Mouse (Mus musculus): ENCODE data around the gene Tmem132c.

Tmem132c gene

DNA sequence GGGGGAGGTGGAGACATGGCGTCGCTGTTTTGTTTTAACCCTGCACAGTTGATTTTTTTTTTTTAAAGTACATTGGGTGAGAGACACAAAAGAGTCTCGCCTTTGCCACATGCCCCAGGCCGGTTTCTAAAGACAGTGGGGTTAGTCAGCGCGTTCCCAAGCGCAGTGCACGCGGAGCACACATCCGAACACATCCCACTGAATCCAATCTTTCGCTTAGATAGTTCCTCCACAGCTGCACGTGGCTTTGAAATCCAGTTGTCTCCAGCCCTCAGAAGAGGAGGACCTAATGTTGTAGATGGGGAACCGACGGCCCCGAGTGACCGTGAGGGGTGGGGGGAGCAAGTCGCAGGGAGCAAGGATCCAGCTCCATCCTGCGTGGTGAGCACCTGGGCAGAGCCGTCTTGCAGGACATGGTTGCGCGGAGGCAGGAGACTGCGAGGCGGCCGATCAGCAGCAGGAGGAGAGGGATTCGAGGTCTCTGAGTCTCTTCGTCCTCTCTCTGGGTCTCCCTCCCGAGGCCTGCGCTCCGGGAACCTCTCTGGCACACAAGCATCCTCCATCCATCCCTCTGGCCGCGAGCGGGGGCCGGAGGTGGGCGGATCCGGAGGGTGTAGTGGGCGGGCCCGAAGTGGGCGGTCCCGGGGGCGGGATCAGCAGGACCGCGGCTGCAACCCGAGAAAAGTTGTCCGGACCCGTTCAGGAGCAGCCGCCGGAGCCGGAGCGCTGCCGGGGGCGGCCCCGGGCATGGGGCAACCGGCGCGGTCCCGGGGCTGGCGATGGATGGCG, at the start of gene Tmem132c:
Gene Tmem132c (plus strand): TSS at position 673 of the 789 bp plus-strand sequence.
- DNase-seq = no peak

DNA sequence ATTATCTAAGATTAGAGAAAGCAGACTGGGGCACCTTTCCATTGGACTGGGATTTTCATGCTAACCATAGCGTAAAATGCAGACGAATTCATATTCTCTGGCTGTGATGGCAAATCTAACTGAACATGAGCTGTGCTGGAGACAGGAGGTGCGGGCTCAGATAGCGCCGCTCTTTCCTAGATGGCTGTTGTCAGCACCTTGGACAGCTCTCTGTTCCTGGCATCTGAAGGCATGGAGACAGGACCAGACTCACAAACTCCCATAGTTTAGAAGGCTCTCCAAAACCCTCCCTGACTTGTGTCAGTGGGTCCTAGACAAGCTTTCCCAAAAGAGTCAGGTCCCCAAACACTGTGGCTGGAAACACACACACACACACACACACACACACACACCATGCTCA, 49.7 kb upstream of the Tmem132c start:
- DNase-seq = no peak

DNA sequence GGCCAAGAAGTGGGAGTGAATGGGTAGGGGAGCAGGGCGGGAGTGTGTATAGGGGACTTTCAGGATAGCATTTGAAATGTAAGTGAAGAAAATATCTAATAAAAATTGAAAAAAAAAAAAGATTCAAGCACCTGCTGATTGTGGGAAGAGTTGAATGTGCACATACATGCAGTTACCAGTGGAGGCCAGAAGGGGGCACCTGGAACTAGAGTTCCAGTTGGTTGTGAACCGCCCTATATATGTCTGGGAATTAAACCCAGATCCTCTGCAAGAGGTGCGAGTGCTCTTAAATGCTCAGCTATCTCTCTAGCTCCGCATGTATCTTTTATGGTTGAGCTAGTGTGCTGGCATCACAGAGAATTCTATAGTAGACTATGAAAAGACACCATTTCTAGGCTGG, 42.8 kb upstream of the Tmem132c start:
- no peak for DNase-seq

DNA sequence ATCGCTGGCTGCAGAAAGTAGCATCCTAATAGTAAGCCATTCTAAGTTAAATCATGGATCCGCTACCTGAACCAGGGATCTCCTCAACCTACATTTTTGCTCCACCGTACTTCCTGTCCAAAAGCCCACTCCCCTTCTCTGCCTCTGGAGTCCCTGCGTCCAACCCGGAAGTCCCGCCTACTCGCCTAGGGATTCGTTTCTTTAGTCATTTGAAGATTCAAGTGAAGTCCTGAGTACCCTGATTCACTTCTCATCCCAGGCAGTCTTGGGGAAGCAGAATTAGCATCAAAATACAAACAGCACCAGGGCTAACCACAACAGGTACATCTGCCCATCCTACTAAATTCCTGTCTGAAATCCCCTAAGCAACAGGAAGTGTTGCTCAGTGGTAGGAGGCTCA, 36.7 kb upstream of the Tmem132c start:
- DNase-seq = no peak

DNA sequence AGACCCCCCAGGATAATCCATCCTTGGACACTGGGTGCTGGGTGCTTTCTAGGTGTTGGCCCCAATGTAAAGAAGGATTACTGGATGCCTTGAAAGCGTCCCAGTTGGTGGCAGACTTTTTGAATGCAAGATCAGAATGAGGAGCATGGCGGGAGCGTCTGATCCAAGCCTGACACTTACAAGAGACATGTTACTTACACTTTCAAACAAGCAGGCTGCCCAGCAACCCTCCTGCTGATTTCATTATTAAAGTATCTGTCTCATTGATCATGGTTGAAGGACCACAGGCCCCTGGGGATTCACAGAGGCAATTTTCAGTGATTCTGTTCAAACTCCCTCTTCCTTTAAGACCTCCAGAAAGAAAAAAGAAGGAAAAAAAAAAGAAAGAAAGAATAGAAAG, 25.2 kb upstream of the Tmem132c start:
- DNase-seq = no peak

DNA sequence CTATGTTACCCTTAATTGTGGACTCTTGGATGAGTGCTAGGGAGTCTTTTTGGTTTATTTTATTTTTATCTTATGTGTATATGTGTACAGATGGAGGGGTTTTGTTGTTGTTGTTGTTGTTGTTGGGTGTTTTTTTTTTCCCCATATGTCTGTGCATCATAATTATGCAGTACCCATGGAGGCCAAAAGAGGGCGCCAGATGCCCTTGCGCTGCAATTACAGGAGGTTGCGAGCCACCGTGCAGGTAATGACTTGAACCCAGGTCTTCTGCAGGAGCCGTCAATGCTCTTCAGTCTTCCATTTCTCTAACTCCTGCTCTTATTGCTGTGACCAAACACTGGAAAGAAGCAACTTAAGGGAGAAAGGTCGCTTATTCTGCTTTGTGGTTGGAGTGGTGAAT, 23.9 kb upstream of the Tmem132c start:
- no peak for DNase-seq

DNA sequence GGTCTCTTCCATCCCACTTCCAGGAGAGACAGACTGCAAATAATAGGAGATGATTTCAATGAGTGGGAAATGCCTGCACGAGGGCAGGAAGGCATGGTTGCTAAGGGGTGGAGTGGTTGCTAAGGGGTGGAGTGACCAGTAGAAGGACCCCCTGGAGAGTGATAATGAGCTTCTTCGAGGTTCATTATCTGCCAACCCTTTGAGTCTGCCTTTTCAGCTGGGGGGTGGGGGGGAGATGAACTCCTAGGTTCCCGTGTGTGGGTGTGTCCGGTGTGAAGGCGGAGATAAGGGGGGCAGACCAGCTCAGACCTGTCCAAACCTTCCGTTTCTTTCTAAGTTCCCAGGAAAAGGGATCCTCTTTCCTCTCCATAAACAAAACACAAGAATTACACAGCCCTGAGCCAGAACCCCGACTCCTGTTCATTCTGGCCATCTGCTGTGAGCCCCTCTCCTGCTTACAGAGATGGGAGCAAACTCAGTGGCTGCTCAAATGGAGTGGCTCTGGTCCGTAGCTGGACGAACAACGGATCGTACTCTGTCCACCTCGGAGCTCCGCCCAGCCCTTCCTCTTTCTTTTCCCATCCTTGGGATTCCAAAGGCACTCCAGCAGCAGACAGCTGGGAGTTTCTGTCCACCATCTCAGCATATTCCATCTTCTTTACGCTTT, 13.5 kb upstream of the Tmem132c start:
- no peak for DNase-seq

DNA sequence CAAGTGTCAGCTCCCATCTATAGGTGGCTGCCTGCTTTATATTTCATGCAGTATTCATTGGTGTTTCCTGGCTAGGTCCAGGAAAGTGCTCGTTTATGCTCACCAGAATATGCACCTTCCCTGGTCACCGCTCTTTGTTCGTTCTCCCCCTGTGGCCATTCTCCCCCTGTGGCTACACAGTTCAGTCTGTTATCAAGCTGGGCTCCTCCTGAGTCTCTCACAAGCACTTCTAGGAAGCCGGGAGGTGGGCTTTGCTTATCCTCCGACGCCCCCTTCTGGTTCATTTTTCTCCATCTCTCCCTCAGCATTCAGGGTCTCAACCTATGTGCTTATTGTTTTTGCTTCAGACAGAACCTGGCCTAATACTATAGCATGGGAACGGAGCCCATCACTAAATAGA, 6.9 kb upstream of the Tmem132c start:
- DNase-seq = no peak

DNA sequence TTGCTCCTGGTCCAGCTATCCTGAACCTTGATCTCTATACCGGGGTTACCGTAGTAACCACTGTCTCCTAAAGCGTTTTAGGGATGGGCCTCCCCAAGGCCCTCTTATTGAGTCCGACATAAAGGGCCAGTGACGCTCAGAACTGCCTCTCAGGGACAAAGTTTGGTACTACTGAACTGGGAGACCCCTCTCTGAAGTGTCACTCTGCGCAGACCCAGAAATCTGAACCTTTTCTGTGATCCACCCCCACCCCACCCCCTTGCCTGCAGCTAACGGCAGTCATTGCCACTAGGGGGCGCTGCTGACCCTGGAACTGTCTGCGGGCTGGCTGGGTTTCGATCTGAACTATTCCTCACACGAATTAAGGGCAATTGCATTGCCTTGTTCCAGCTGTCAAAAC, 6.4 kb upstream of the Tmem132c start:
- no peak for DNase-seq

DNA sequence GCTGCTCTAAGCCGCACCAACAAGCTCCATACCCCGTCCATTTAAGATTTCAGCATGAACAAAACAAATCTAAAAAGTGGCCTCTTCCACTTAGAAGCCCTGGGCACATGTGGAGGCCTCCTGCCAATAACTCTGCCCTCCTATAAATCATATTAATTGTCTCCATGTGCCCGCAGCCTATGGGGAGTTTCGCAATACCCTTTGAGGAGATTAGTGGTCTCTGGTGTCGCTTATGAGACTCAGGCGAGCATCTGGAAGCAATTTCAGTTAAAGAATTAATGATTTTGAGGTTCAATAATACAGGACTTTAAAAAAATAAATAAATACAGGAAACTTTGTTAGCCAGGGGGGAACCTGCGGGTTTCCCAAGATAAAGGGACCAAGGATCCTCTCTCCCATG, 1.9 kb upstream of the Tmem132c start:
- DNase-seq = no peak

DNA sequence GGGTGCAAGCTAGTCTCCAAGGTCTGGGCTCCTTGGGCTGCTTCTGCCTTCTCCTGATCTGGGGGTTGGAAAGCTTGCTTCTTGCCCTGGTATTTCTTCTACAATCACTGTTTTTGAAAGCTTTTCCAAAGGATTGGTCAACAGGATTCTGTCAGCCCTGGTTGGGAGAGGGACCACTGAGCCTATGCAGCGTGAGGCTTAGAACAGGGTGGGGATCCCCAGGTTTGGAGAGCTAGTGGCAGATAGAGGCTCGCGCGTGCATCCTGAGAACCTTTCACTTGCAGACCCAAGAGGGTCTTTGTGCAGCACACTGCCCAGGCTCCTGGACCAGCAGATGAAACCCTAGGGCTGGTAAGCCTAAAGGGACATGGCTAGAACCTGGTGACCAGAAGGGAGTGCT, 962 bp upstream of the Tmem132c start:
- no peak for DNase-seq

DNA sequence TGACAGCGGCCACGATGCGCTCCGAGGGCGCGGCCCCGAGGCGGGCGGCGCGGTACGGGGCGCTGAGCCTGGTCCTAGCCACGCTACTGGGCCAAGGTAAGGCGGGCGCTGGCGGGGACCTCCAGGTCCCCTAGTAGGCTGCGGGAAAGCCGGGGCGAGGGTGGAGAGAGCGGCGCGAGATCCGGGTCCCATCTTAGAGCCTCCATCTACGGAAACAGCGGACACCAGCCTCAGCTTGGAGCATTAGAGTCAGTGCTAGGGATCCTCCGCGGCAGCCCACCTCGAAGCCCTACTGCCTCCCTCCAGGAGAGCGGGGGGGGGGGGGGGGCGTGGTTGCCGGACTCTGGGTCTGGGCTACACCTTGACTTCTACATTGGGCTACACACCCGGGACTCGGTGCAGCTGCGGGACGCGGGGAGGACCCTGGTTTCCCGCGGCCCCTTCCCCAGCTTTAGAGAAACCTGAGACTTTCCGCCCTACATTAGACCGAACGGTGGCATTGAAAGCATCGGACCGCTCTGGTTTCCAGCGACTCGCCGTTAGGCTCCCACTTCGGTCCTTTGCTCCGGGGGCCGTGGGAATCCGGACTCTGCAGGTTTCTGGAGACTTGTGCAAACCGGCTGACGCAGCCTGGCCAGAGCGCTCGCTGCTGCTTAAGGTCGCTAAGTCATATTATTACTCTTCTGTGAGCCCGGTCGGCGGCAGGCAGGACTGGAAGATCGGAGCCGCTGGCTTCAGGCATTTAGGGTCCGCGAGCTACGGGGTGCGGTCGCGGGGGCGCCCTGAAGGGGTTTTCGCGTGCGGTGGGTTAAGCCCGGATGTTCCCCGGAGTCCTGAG, 536 bp downstream of the Tmem132c start:
- no peak for DNase-seq

DNA sequence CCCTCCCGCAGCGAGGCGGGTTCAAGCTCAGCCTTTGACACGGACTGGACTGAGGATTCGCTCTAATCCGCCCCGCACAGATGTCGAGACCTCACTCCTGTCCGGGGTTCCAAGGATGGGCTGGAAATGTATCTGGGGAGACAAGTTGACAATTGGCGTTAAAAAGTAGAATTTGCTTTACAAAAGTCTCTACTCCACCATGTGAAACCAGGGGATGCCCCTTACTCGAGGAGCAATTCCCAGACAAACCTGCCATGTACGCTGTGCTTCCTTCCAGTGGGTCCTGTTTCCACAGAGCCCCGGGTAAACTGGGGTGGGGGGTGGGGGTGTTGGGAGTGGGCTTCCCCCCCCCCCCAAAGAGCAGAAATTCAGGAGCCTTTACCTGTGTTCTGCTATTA, 1.2 kb downstream of the Tmem132c start:
- no peak for DNase-seq

DNA sequence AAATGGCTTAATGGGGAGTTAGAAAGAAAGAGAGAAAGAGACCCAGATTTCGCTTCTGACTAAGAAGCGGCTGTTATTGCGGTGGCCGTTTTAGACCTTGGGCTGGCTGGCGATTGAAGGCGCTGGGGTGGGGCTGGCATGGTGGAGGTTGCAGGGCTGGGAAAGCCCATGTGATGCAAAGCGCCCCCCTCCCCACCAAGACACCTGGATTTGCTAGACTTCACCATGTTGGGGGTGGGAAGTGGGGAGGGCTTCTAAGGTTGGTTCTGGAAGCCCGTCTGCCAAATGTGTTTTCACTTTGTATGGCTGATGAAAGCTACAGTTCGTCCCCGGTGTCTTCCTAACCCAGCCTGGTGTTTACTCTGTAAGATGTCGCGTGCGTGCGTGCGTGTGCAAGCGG, 1.6 kb downstream of the Tmem132c start:
- no peak for DNase-seq

DNA sequence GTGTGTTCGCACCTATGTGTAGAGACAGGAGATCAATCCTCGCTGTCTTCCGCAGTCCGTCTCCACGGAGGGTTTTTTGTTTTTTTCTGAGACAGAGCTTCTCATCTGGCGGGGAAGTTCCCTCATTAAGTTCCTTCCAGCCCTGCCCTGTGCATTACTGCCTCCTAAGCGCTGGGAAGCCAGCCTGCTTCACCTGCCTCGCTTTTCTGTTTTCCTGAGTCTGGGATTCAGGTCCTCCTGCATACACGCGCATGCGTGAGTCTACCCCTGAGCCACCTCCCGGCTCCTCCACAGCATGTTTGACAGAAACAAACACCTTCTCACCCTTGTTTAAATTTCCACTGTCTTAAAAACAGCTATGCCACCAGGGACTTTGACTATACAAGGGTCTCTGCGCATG, 2.0 kb downstream of the Tmem132c start:
- no peak for DNase-seq

DNA sequence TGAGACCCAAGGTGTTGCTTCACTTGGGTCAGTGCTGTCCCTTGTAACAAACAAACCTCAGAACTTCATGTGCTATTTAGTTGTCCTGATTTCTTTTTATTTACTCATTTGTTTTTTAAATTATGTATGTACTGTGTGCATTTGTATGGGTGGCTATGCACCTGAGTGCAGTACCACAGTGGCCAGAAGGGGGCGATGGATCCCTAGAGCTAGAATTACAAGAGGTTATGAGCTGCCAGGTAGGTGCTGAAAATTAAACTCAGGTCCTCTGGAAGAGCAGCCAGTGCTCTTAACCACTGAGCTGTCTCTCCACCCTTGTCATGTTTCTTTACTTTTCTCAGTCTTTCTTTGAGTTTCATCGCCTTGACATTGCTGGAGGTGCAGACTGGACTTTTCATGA, 11.7 kb downstream of the Tmem132c start:
- DNase-seq = no peak

DNA sequence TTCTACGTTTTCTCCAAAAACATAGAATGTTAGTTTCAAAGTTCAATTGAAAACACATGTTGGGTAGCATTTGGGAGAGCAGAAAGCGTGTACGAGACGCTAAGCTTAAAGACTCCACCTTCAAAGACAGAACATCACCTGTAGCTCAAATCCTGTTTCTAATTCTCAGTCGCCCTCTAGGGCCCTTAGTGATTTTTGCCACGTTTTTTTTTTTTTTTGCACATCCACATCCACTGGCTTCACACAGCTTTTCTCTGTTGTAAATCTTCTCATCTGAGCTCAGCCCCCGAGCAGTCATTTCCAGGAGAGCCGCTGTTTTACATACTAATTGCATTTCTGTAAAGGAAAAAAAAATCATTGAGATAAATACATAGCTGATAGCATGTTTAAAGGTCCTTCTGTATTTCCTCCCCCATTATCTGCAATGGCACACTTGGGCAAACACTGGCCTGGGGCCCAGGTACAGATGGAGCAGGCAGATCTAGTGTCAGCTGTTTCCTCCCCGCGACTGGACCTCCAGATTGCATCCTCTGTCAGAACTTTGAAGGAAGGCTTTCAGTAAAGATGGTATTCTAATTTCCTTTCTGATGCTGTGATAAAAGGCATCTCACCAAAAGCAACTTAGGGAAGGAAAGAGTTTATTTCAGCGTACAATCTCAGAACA, 15.5 kb downstream of the Tmem132c start:
- DNase-seq = no peak

DNA sequence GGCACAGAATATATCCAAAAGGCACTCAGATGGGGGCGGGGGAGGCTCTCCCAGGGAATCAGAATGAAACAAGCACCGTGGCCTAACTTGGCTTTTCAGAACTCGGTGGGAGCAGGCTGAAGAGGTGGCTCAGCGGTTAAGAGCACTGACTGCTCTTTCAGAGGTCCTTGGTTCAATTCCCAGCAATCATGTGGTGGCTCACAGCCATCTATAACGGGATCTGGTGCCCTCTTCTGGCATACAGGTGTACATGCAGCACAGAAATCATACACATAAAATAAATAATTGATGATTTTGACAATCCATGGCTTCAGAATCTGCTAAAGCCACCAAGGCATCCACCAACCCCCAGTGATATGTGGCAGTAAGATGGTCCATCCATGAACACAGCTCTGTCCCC, 20.5 kb downstream of the Tmem132c start:
- no peak for DNase-seq

DNA sequence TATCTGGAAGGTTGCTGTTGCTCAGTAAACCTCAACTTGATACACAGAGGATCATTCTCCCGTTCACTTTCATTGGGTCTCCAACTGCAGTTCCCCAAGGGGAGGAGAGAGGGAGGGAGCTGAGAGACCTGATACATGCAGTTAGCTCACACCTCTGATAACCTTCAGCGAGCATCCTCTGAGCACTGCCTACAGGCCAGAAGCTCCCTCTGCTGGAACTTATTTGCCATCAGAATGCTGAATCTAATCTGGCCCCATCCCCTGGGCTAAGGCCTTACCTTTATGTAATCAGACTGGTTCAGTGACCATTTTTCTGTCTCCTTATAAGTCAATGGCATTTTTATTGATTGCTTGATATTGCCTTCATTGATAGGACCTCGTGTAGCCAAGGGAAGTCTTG, 29.5 kb downstream of the Tmem132c start:
- no peak for DNase-seq

DNA sequence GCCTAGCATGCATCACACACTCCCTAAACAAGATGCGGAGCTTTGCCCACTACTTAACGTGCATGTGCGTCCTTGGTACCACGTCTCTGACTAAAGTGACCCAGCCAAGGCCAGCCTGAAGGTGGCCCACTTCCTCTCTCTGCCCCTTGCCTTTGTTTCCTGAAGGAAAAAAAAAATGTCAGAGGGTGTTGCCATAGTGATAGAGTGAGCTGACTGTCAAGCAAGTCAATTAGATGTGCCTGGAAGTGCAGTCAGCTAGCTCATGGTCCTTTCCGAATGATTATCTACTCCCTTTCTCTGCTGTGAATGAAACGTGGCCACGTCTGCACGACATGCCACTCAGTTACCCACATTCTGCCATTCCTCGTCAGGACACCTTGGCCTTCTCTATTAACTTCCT, 37.9 kb downstream of the Tmem132c start:
- no peak for DNase-seq

DNA sequence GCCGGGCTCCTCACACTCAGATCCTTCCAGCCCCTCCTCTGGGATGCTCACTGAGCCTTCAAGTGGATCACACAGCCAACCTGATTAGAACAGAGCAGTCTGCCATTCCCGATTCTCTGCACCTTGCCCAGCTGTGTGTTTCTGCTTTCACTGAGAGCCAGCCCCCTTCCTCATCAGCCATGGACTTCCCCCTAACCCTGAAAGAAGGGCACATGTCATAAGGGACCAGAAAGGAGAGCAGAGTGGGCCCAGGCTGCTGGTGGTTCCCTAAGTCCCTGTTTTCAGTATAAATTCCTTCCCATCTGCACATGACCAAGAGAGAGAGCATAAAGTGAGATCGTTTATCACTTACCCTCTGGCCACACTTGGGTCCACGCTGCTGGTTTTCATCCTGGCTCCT, 39.6 kb downstream of the Tmem132c start:
- no peak for DNase-seq

DNA sequence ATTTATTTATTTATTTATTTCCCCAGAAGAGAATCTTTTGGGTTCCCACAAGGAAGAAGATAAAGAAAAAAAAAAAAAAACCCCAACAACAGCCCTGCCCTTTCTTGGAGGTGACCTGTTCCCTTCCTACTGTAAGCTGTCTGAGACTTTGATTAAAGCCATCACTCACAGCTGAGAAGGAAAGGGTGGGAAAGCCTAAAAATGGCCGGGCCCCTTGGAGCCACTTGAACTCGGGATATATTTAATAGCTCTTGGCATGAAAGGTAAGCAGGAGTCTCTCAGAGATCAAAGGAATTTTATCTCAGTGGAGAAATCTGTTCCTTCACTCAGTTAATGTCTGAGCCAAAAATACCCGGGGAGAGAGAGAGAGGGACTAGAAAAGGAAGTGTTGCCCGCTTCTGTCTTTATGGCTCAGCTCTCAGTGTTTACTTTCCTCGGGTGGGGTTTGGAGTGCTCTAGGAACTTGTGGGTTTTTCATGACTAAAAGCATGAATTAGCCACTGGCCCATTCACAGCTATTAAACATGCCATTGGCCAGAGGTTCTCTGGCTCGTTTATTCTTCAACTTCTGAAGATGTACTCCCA, 41.0 kb downstream of the Tmem132c start:
- no peak for DNase-seq

DNA sequence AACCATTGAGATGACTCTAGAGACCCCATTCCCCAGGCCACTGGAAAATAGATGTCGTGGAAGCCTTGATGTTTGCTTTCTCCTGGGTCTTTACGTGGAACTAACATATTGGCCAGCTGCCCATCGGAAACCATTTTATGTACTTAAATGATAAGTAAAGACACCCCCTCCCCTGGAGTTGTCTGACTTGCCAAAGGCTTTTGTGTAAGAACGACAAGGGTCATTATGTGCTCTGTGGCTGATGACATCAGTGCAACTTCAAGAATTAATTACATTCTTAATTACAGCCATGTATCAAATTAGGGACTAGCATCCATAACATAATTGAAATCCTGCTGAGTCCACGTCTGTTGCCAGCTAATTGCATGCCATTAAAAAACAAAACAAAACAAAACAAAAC, 45.3 kb downstream of the Tmem132c start:
- no peak for DNase-seq
